ENCODE assay signal across 9 mouse cellular contexts in the genomic region with DNA sequence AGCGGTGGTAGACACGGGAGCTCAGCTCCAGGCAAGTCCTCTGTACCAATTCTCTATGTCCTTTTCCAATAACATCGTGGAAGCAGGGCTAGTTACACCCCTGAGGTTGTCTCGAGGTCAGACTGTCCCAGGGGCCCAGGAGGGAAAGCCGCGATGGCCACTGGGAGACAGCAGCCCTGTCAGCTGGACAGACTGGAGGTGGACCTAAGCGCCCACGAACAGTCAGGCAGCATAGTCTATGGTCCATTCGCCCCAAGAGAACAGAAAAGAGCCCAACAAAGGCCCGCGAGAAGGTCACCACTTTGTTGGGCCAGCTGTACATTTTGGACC. TPM values are rescaled to one million over a fixed set of nuclear protein-coding genes. Genes with fewer than 3 reads are reported as not detected.
DNase-seq lines count a peak whose midpoint lies in the region; ATAC-seq lines count a peak whose summit lies in the region.
"Had no signal": no experiment of that assay in that cellular context is flagged by ENCODE, and none has a peak within 500 bp of the region (broad histone marks: within the 10 kb centered on the region; RNA-seq: fewer than 3 reads in every experiment).

No protein-coding gene starts in this region.

- no peak overlapping the region for H3K27ac ChIP-seq in brown adipose tissue, adult 24 weeks (replicated peaks; ENCODE audit: low read depth, low read length)
- H3K27ac ChIP-seq in hindbrain, embryonic 10.5 days = no peak overlapping the region

- DNase-seq in heart, adult 11 months = peak; percentile 95
- DNase-seq in heart, postnatal 14 days = no peak
- no peak for DNase-seq in hindbrain, embryonic 10.5 days (ENCODE audit: low spot score)
- DNase-seq in cerebellum, postnatal 14 days = no peak
- DNase-seq in B cell, adult 2 months = no peak
- no peak for DNase-seq in adrenal gland, postnatal 4 days (ENCODE audit: low spot score in 2 of 2)

- intact Hi-C loops in heart, postnatal 14 days (cut with DNase I) = loop anchor here (2.0 to 5.0 kb wide), 5 partner anchors 59 to 304 kb away; partner anchors contain the start of genes Cnot6 and Mapk9

- H3K4me3 ChIP-seq in brown adipose tissue, adult 24 weeks (ENCODE audit: insufficient read depth, low read depth, low read length) = peak overlapping the region; percentile 31; the same call in 1 of the 2 replicates
- 0 out of 2 replicates have a peak overlapping the region, but pooled peaks have one; percentile 22 for H3K4me3 ChIP-seq in hindbrain, embryonic 10.5 days

- ATAC-seq in megakaryocyte-erythroid progenitor cell, adult 5-6 weeks (replicated peaks; ENCODE audit: low FRiP score, low TSS enrichment, poor library complexity, severe bottlenecking) = peak; percentile 25; the same call in 1 of the 2 replicates

- no peaks in the 10 kb centered on the region; the same call in 1 of the 2 replicates for H3K9me3 ChIP-seq in hindbrain, embryonic 10.5 days

- WGBS in hindbrain, embryonic 10.5 days = 44% methylated on average over 11 of the region's 11 CpGs

- no peaks in the 10 kb centered on the region for H3K36me3 ChIP-seq in hindbrain, embryonic 10.5 days

- H3K27me3 ChIP-seq in hindbrain, embryonic 10.5 days (ENCODE audit: insufficient read depth, poor library complexity, severe bottlenecking) = no peaks in the 10 kb centered on the region

- peaks cover 2% of the 10 kb centered on the region; the same call in 1 of the 2 replicates for H3K4me1 ChIP-seq in brown adipose tissue, adult 24 weeks (ENCODE audit: control insufficient read depth, insufficient read depth, insufficient read length, low read length)
- peaks cover 16% of the 10 kb centered on the region for H3K4me1 ChIP-seq in hindbrain, embryonic 10.5 days (replicated peaks)

RNA-seq across cellular contexts. Expression of gene Scgb3a1, which starts 10.4 kb away (rescaled TPM):
- 10 to 100 TPM in 1 of 2 experiments, not detected in 1; 58.2 TPM for total RNA-seq in heart, postnatal 14 days (2021)
- polyA plus RNA-seq in brown adipose tissue, adult 24 weeks (2012; ENCODE audit: insufficient read depth, insufficient read length, missing spikeins) = not detected in 2 replicates
- not detected in 2 replicates for polyA plus RNA-seq in hindbrain, embryonic 10.5 days (2016; fragmentation: Nextera tagmentation; extraction: Ambion mirVana)
- not detected in 2 replicates for total RNA-seq in megakaryocyte-erythroid progenitor cell, adult 5-6 weeks (2014; fragmentation: Nextera tagmentation)
- total RNA-seq in megakaryocyte-erythroid progenitor cell, adult 5-6 weeks (2017) = not detected in 2 replicates
- total RNA-seq in adrenal gland, postnatal 4 days (2021) = not detected
- polyA plus RNA-seq: limb, embryonic 14.5 days had no signal

RNA-seq across cellular contexts. Expression of gene Flt4, which starts 44.0 kb away (rescaled TPM):
- 10 to 100 TPM; 11.1 to 11.6 TPM for total RNA-seq in heart, postnatal 14 days (2021)
- 2.1 and 2.7 TPM in 2 replicates for polyA plus RNA-seq in brown adipose tissue, adult 24 weeks (2012; ENCODE audit: insufficient read depth, insufficient read length, missing spikeins)
- polyA plus RNA-seq in hindbrain, embryonic 10.5 days (2016; fragmentation: Nextera tagmentation; extraction: Ambion mirVana) = 4.3 and 5.4 TPM in 2 replicates
- total RNA-seq in megakaryocyte-erythroid progenitor cell, adult 5-6 weeks (2014; fragmentation: Nextera tagmentation) = not detected in 2 replicates
- total RNA-seq in megakaryocyte-erythroid progenitor cell, adult 5-6 weeks (2017) = not detected in 2 replicates
- total RNA-seq in adrenal gland, postnatal 4 days (2021) = 10 to 100 TPM; 23.3 to 24.2 TPM

RNA-seq across cellular contexts. Expression of gene Cnot6, which starts 59.5 kb away (rescaled TPM):
- 10 to 100 TPM; 33.1 to 39.6 TPM for total RNA-seq in heart, postnatal 14 days (2021)
- polyA plus RNA-seq in brown adipose tissue, adult 24 weeks (2012; ENCODE audit: insufficient read depth, insufficient read length, missing spikeins) = 9.9 and 10.8 TPM in 2 replicates
- polyA plus RNA-seq in hindbrain, embryonic 10.5 days (2016; fragmentation: Nextera tagmentation; extraction: Ambion mirVana) = 57.3 and 60.8 TPM in 2 replicates
- 104 and 127 TPM in 2 replicates for total RNA-seq in megakaryocyte-erythroid progenitor cell, adult 5-6 weeks (2014; fragmentation: Nextera tagmentation)
- total RNA-seq in megakaryocyte-erythroid progenitor cell, adult 5-6 weeks (2017) = 69.7 and 111 TPM in 2 replicates
- total RNA-seq in adrenal gland, postnatal 4 days (2021) = 100 to 1,000 TPM in 1 of 2 experiments, 10 to 100 TPM in 1; 93.1 to 102 TPM

Comparison
In these comparisons a context has a peak if more than half of its experiments do, and no peak if none do; other contexts are left out.
1. RNA of gene Flt4, which starts 44.0 kb away (total RNA-seq): 23.3 to 24.2 TPM in adrenal gland, postnatal 4 days and 11.1 to 11.6 TPM in heart, postnatal 14 days; not detected in megakaryocyte-erythroid progenitor cell, adult 5-6 weeks; every median in the first group is over 10 times any median in the second.